Comparison of ENCODE assay signal across 8 mouse cellular contexts in genomic region chr2:170133093-170133731, GRCm38 (mm10). TPM values are rescaled to one million over a fixed set of nuclear protein-coding genes. Genes with fewer than 3 reads are reported as not detected.
DNase-seq lines count a peak whose midpoint lies in the region; ATAC-seq and TF ChIP-seq lines count a peak whose summit lies in the region.

No protein-coding gene starts in this region.

- H3K27me3 ChIP-seq in embryonic facial prominence, embryonic 11.5 days (ENCODE audit: control insufficient read depth, insufficient read depth, low read length): no peaks in the 10 kb centered on the region
- no peaks in the 10 kb centered on the region for H3K27me3 ChIP-seq in intestine, postnatal 0 days (replicated peaks; ENCODE audit: control insufficient read depth, insufficient read depth, low read length)
- no peaks in the 10 kb centered on the region for H3K27me3 ChIP-seq in limb, embryonic 10.5 days (ENCODE audit: low read depth, poor library complexity, severe bottlenecking)
- H3K27me3 ChIP-seq in midbrain, embryonic 11.5 days (ENCODE audit: control insufficient read depth, insufficient read depth, low read length): no peaks in the 10 kb centered on the region
- no peaks in the 10 kb centered on the region for H3K27me3 ChIP-seq in small intestine, adult 2 months (ENCODE audit: control insufficient read depth, insufficient read depth, low read length)

- peak overlapping the region; percentile 35 for H3K4me3 ChIP-seq in embryonic facial prominence, embryonic 11.5 days (ENCODE audit: low read depth, low read length)
- H3K4me3 ChIP-seq in intestine, postnatal 0 days (ENCODE audit: low read depth, low read length): peak overlapping the region; percentile 94
- H3K4me3 ChIP-seq in limb, embryonic 10.5 days: peak overlapping the region; percentile 91
- H3K4me3 ChIP-seq in midbrain, embryonic 11.5 days (ENCODE audit: low read depth, low read length): peak overlapping the region; percentile 34
- H3K4me3 ChIP-seq in small intestine, adult 2 months (ENCODE audit: low read depth, low read length): peak overlapping the region; percentile 59

- WGBS in embryonic facial prominence, embryonic 11.5 days: under 1% methylated on average over 28 of the region's 28 CpGs
- under 1% methylated on average over 28 of the region's 28 CpGs for WGBS in intestine, postnatal 0 days
- WGBS in limb, embryonic 10.5 days: under 1% methylated on average over 28 of the region's 28 CpGs
- WGBS in midbrain, embryonic 11.5 days: under 1% methylated on average over 28 of the region's 28 CpGs
- under 1% methylated on average over 28 of the region's 28 CpGs for WGBS in small intestine, adult 2 months

- peaks cover 3% of the 10 kb centered on the region; the same call in 1 of the 2 replicates for H3K4me1 ChIP-seq in embryonic facial prominence, embryonic 11.5 days (ENCODE audit: control insufficient read depth, insufficient read depth, low read length)
- peaks cover 4% of the 10 kb centered on the region; the same call in 1 of the 2 replicates for H3K4me1 ChIP-seq in intestine, postnatal 0 days (replicated peaks; ENCODE audit: control insufficient read depth, insufficient read depth, low read length)
- peaks cover 58% of the 10 kb centered on the region for H3K4me1 ChIP-seq in limb, embryonic 10.5 days
- H3K4me1 ChIP-seq in midbrain, embryonic 11.5 days (ENCODE audit: control insufficient read depth, insufficient read depth, low read length): peaks cover 37% of the 10 kb centered on the region
- peaks cover 5% of the 10 kb centered on the region; the same call in 1 of the 2 replicates for H3K4me1 ChIP-seq in small intestine, adult 2 months (ENCODE audit: control insufficient read depth, insufficient read depth, insufficient read length, low read length)

- H3K4me2 ChIP-seq in embryonic facial prominence, embryonic 11.5 days (ENCODE audit: low read depth, low read length): peak overlapping the region; percentile 72
- H3K4me2 ChIP-seq in intestine, postnatal 0 days (replicated peaks; ENCODE audit: low read depth): peak overlapping the region; percentile 74
- peak overlapping the region; percentile 74 for H3K4me2 ChIP-seq in midbrain, embryonic 11.5 days

- peak; percentile 65; the same call in 1 of the 2 replicates for TF ChIP-seq POLR2A in small intestine, adult 2 months (IDR thresholded peaks at IDR 0.05; ENCODE audit: low read depth, low read length)

- peak; percentile 6 for ATAC-seq in activated CD4-positive, CD25-positive, alpha-beta regulatory T cell, adult 4 months
- ATAC-seq in embryonic facial prominence, embryonic 11.5 days (replicated peaks; ENCODE audit: insufficient number of reproducible peaks, low FRiP score, low TSS enrichment, low read depth): no peak
- ATAC-seq in intestine, postnatal 0 days: no peak
- ATAC-seq in midbrain, embryonic 11.5 days (ENCODE audit: low FRiP score): no peak

- no peaks in the 10 kb centered on the region for H3K36me3 ChIP-seq in embryonic facial prominence, embryonic 11.5 days (replicated peaks; ENCODE audit: control insufficient read depth, insufficient read depth, low read depth, low read length)
- H3K36me3 ChIP-seq in intestine, postnatal 0 days (ENCODE audit: control insufficient read depth, insufficient read depth): no peaks in the 10 kb centered on the region
- no peaks in the 10 kb centered on the region for H3K36me3 ChIP-seq in limb, embryonic 10.5 days
- no peaks in the 10 kb centered on the region for H3K36me3 ChIP-seq in midbrain, embryonic 11.5 days (ENCODE audit: control insufficient read depth, insufficient read depth, low read length)
- H3K36me3 ChIP-seq in small intestine, adult 2 months (ENCODE audit: control insufficient read depth, insufficient read depth, low read length): no peaks in the 10 kb centered on the region

- DNase-seq in embryonic facial prominence, embryonic 11.5 days (ENCODE audit: low spot score): peak; percentile 75
- peak; percentile 98 for DNase-seq in heart, adult 11 months
- DNase-seq in limb, embryonic 10.5 days (ENCODE audit: low spot score): peak; percentile 68
- peak; percentile 96 for DNase-seq in midbrain, embryonic 11.5 days (ENCODE audit: low spot score, missing footprints)
- no peak for DNase-seq in c-Kit-positive CD71-positive TER-119-positive erythroid progenitor cells, embryonic 14.5 days (ENCODE audit: low spot score)

- peak overlapping the region; percentile 29; the same call in 1 of the 2 replicates for H3K27ac ChIP-seq in embryonic facial prominence, embryonic 11.5 days (replicated peaks; ENCODE audit: low read depth, low read length)
- peak overlapping the region; percentile 85 for H3K27ac ChIP-seq in intestine, postnatal 0 days (ENCODE audit: low read depth, low read length)
- H3K27ac ChIP-seq in limb, embryonic 10.5 days: peak overlapping the region; percentile 83
- H3K27ac ChIP-seq in midbrain, embryonic 11.5 days (ENCODE audit: low read depth, low read length): no peak overlapping the region
- peak overlapping the region; percentile 83 for H3K27ac ChIP-seq in small intestine, adult 2 months (ENCODE audit: insufficient read depth, low read depth, low read length)

- no peak for TF ChIP-seq CTCF in intestine, postnatal 0 days (IDR thresholded peaks at IDR 0.05; ENCODE audit: low read depth)
- no peak for TF ChIP-seq CTCF in small intestine, adult 2 months (IDR thresholded peaks at IDR 0.05; ENCODE audit: extremely low read depth, insufficient read length, insufficient replicate concordance, low read depth, low read length)

- H3K9ac ChIP-seq in embryonic facial prominence, embryonic 11.5 days (replicated peaks; ENCODE audit: low read length): peak overlapping the region; percentile 54
- H3K9ac ChIP-seq in intestine, postnatal 0 days (ENCODE audit: low read depth, low read length): peak overlapping the region; percentile 40
- peak overlapping the region; percentile 63 for H3K9ac ChIP-seq in midbrain, embryonic 11.5 days (ENCODE audit: low read length)

- no peaks in the 10 kb centered on the region for H3K9me3 ChIP-seq in embryonic facial prominence, embryonic 11.5 days (replicated peaks; ENCODE audit: control insufficient read depth, low read length)
- no peaks in the 10 kb centered on the region for H3K9me3 ChIP-seq in intestine, postnatal 0 days (ENCODE audit: control insufficient read depth)
- no peaks in the 10 kb centered on the region for H3K9me3 ChIP-seq in limb, embryonic 10.5 days (replicated peaks)
- no peaks in the 10 kb centered on the region for H3K9me3 ChIP-seq in midbrain, embryonic 11.5 days (ENCODE audit: control insufficient read depth, low read length)

RNA-seq across cellular contexts. Expression of gene Zfp217, which starts 14.7 kb away (rescaled TPM):
- polyA plus RNA-seq in activated CD4-positive, CD25-positive, alpha-beta regulatory T cell, adult 4 months (2017; shearing (Covaris generic)): 10 to 100 TPM in 1 of 2 experiments, 1 to 10 TPM in 1; 9.1 to 10.4 TPM
- 3.9 and 4.5 TPM in 2 replicates for polyA plus RNA-seq in embryonic facial prominence, embryonic 11.5 days (2014; fragmentation: Nextera tagmentation; extraction: Ambion mirVana)
- polyA plus RNA-seq in intestine, postnatal 0 days (2015; fragmentation: Nextera tagmentation; extraction: Ambion mirVana): 2.2 TPM in 2 replicates
- polyA plus RNA-seq in limb, embryonic 10.5 days (2016; fragmentation: Nextera tagmentation; extraction: Ambion mirVana): 3.9 and 4.1 TPM in 2 replicates
- polyA plus RNA-seq in midbrain, embryonic 11.5 days (2014; fragmentation: Nextera tagmentation; extraction: Ambion mirVana): 3.0 and 3.2 TPM in 2 replicates
- polyA plus RNA-seq in small intestine, adult 2 months (2012; rRNA removed): 5.2 and 10.4 TPM in 2 replicates

Comparison
In these comparisons a context has a peak if more than half of its experiments do, and no peak if none do; other contexts are left out.
1. H3K4me3 ChIP-seq: peak in every context shown above with its lines; median percentile 94 in intestine, postnatal 0 days; 91 in limb, embryonic 10.5 days; 59 in small intestine, adult 2 months; 35 in embryonic facial prominence, embryonic 11.5 days; 34 in midbrain, embryonic 11.5 days.